Mouse (Mus musculus) forebrain, embryonic 11.5 days (tissue): Measurements from ENCODE around the gene Nfat5. TPM values are rescaled to one million over a fixed set of nuclear protein-coding genes. Genes with fewer than 3 reads are reported as not detected.
A peak's percentile ranks its signal among the peaks of the same experiment; 100 is the strongest.

Source experiments
- ATAC-seq: fragments of 200-750 bp; cut with Nextera tagmentation; replicated peaks from 2 replicates; pipeline ENCODE4 v1.8.0; 2017; ENCODE audit warnings: moderate TSS enrichment; ENCODE audit not compliant: low FRiP score
- DNase-seq: peaks from one replicate; pipeline ENCODE4 v3.0.0-alpha.2; 2017; ENCODE audit warnings: low spot score
- H3K27ac ChIP-seq: fragments of 300-500 bp; sonication (generic); 2 replicates; pipeline ENCODE4 v1.5.1; 2014; ENCODE audit warnings: low read depth, low read length
- H3K27me3 ChIP-seq: fragments of 300-500 bp; sonication (generic); 2 replicates; pipeline ENCODE4 v1.6.1; 2014; ENCODE audit warnings: mild to moderate bottlenecking, low read length, mixed read lengths; ENCODE audit not compliant: control insufficient read depth, insufficient read depth
- H3K36me3 ChIP-seq: fragments of 300-500 bp; sonication (generic); 2 replicates; pipeline ENCODE4 v1.6.1; 2014; ENCODE audit warnings: mild to moderate bottlenecking, low read length, moderate library complexity, mixed read lengths; ENCODE audit not compliant: control insufficient read depth, insufficient read depth
- H3K4me1 ChIP-seq: fragments of 300-500 bp; sonication (generic); replicated peaks from 2 replicates; pipeline ENCODE4 v1.6.1; 2014; ENCODE audit warnings: low read length, mixed read lengths; ENCODE audit not compliant: control insufficient read depth, insufficient read depth
- H3K4me2 ChIP-seq: fragments of 300-500 bp; sonication (generic); 2 replicates; pipeline ENCODE4 v1.6.1; 2014; ENCODE audit warnings: low read depth, mild to moderate bottlenecking, low read length, moderate library complexity, mixed read lengths; ENCODE audit not compliant: severe bottlenecking
- H3K4me3 ChIP-seq: fragments of 300-500 bp; sonication (generic); 2 replicates; pipeline ENCODE4 v1.5.1; 2014; ENCODE audit warnings: low read depth, low read length
- H3K9ac ChIP-seq: fragments of 300-500 bp; sonication (generic); 2 replicates; pipeline ENCODE4 v1.6.1; 2014; ENCODE audit warnings: low read length
- H3K9me3 ChIP-seq: fragments of 300-500 bp; sonication (generic); 2 replicates; pipeline ENCODE4 v1.6.1; 2016; ENCODE audit warnings: low read length, mixed read lengths; ENCODE audit not compliant: control insufficient read depth
- WGBS: fragments of 180-500 bp; shearing (Covaris S2); extraction: QIAGEN DNeasy Blood & Tissue Kit; methylation state at CpG from one replicate; pipeline ENCODE4 v1.1.7; 2014; 5-methylcytosine and 5-hydroxymethylcytosine counted together
- polyA plus RNA-seq: library from polyadenylated mRNA; unstranded; fragments of >200 nt; fragmentation: Nextera tagmentation; extraction: Ambion mirVana; gene quantifications from 2 replicates; pipeline ENCODE4 v1.2.1, GENCODE M21; 2014

The Nfat5 gene
- polyA plus RNA-seq, 1 experiment from 2014 or later, result 14.5 TPM

GRCm38 (mm10) chr8:107417001-107417400, 123.7 kb downstream of the Nfat5 start:
- Histone ChIP-seq H3K4me2 (no peak overlapping the region), H3K27ac (no peak overlapping the region), H3K9me3 (no peaks in the 10 kb centered on the region), H3K9ac (no peak overlapping the region), H3K27me3 (no peaks in the 10 kb centered on the region), H3K36me3 (peaks cover 19% of the 10 kb centered on the region; the same call in 1 of the 2 replicates), H3K4me3 (no peak overlapping the region), H3K4me1 (no peaks in the 10 kb centered on the region)
- DNase-seq, result no peak
- WGBS, result 85% methylated on average over 12 of the region's 12 CpGs
- no peak for ATAC-seq

GRCm38 (mm10) chr8:107424176-107424575, 130.9 kb downstream of the Nfat5 start:
- Histone ChIP-seq H3K4me1 (peaks cover 6% of the 10 kb centered on the region; the same call in 1 of the 2 replicates), H3K9me3 (no peaks in the 10 kb centered on the region), H3K4me2 (peak overlapping the region; percentile 56), H3K36me3 (peaks cover 4% of the 10 kb centered on the region; the same call in 1 of the 2 replicates), H3K4me3 (peak overlapping the region; percentile 87), H3K27me3 (no peaks in the 10 kb centered on the region), H3K27ac (peak overlapping the region; percentile 25; the same call in 1 of the 2 replicates), H3K9ac (peak overlapping the region; percentile 92)
- DNase-seq (no peak), ATAC-seq (peak; percentile 11; the same call in 1 of the 2 replicates)
- WGBS, result 34% methylated on average over 9 of the region's 9 CpGs

GRCm38 (mm10) chr8:107424597-107425229, 131.4 kb downstream of the Nfat5 start, which contains the start of gene Nob1:
Gene Nob1, minus strand, starts transcription at chr8:107425051.
- peak within 1 kb of the TSS; percentile 92 for H3K9ac ChIP-seq
- H3K27ac ChIP-seq, result peak within 1 kb of the TSS; percentile 25; the same call in 1 of the 2 replicates
- peak within 1 kb of the TSS; percentile 56 for H3K4me2 ChIP-seq
- DNase-seq (peak; percentile 99), ATAC-seq (peak; percentile 98)
- WGBS, result under 1% methylated on average over 50 of the region's 50 CpGs
- H3K27me3 ChIP-seq, result no peaks in the 10 kb centered on the region
- H3K9me3 ChIP-seq, result no peaks in the 10 kb centered on the region
- H3K4me3 ChIP-seq, result peak within 1 kb of the TSS; percentile 87
- H3K4me1 ChIP-seq, result peaks cover 6% of the 10 kb centered on the region; the same call in 1 of the 2 replicates
- peaks cover 4% of the 10 kb centered on the region; the same call in 1 of the 2 replicates for H3K36me3 ChIP-seq

GRCm38 (mm10) chr8:107425230-107425597, 131.9 kb downstream of the Nfat5 start:
- H3K9ac ChIP-seq, result no peak overlapping the region; the same call in 1 of the 2 replicates
- ATAC-seq (no peak), DNase-seq (no peak)
- peak overlapping the region; percentile 11; the same call in 1 of the 2 replicates for H3K4me2 ChIP-seq
- H3K4me3 ChIP-seq, result no peak overlapping the region
- no peaks in the 10 kb centered on the region for H3K27me3 ChIP-seq
- no peak overlapping the region for H3K27ac ChIP-seq
- H3K36me3 ChIP-seq, result peaks cover 4% of the 10 kb centered on the region; the same call in 1 of the 2 replicates
- 50% methylated on average over 8 of the region's 8 CpGs for WGBS
- H3K4me1 ChIP-seq, result peaks cover 6% of the 10 kb centered on the region; the same call in 1 of the 2 replicates
- no peaks in the 10 kb centered on the region for H3K9me3 ChIP-seq

Other genes starting within 250 kb of the Nfat5 start
- gene Pdf, start 244.9 kb upstream of the Nfat5 start, polyA plus RNA-seq, result 47.1 and 48.3 TPM in 2 replicates
- gene Cog8, start 236.8 kb upstream of the Nfat5 start, polyA plus RNA-seq, result 43.3 and 43.8 TPM in 2 replicates
- gene Nip7, start 236.6 kb upstream of the Nfat5 start, polyA plus RNA-seq, result 99.7 and 101 TPM in 2 replicates
- gene Tmed6, start 227.8 kb upstream of the Nfat5 start, polyA plus RNA-seq, result not detected in 2 replicates
- gene Terf2, start 196.9 kb upstream of the Nfat5 start, polyA plus RNA-seq, result 15.9 and 18.3 TPM in 2 replicates
- gene Cyb5b, start 142.8 kb upstream of the Nfat5 start, polyA plus RNA-seq, result 168 and 173 TPM in 2 replicates
- gene Nqo1, start 109.7 kb downstream of the Nfat5 start, polyA plus RNA-seq, result 6.9 and 8.0 TPM in 2 replicates
- 81.5 and 88.7 TPM in 2 replicates for gene Nob1, start 131.6 kb downstream of the Nfat5 start, polyA plus RNA-seq
- 51.1 and 59.3 TPM in 2 replicates for gene Wwp2, start 142.9 kb downstream of the Nfat5 start, polyA plus RNA-seq